11 mouse cellular contexts compared by ENCODE assay signal in genomic region chr12:8497314-8497706, GRCm38 (mm10). TPM values are rescaled to one million over a fixed set of nuclear protein-coding genes. Genes with fewer than 3 reads are reported as not detected.
A peak's percentile ranks its signal among the peaks of the same experiment; 100 is the strongest.
DNase-seq lines count a peak whose midpoint lies in the region; ATAC-seq and TF ChIP-seq lines count a peak whose summit lies in the region.
"Had no signal": no experiment of that assay in that cellular context is flagged by ENCODE, and none has a peak within 500 bp of the region (broad histone marks: within the 10 kb centered on the region; RNA-seq: fewer than 3 reads in every experiment).

No protein-coding gene starts in this region.

- no peaks in the 10 kb centered on the region for H3K27me3 ChIP-seq in limb, embryonic 11.5 days (ENCODE audit: control insufficient read depth, insufficient read depth, low read length)
- no peaks in the 10 kb centered on the region for H3K27me3 ChIP-seq in limb, embryonic 10.5 days (ENCODE audit: low read depth, poor library complexity, severe bottlenecking)
- no peaks in the 10 kb centered on the region for H3K27me3 ChIP-seq in intestine, embryonic 14.5 days (replicated peaks; ENCODE audit: control insufficient read depth, insufficient read depth, low read length)
- H3K27me3 ChIP-seq in myocyte (ENCODE audit: control insufficient read depth, insufficient read depth, insufficient read length) = no peaks in the 10 kb centered on the region
- H3K27me3 ChIP-seq: Patski had no signal

- 0 out of 2 replicates have a peak, but pooled peaks have one; percentile 3 for TF ChIP-seq POLR2A in embryonic fibroblast, embryonic 13.5 days (IDR thresholded peaks at IDR 0.05; ENCODE audit: low read depth, low read length)
- peak; percentile 11 for TF ChIP-seq POLR2A in myocyte (IDR thresholded peaks at IDR 0.05; ENCODE audit: insufficient read length, low read depth)

- WGBS in limb, embryonic 11.5 days = 17% methylated on average over 2 of the region's 2 CpGs
- 15% methylated on average over 2 of the region's 2 CpGs for WGBS in limb, embryonic 10.5 days
- 10% methylated on average over 2 of the region's 2 CpGs for WGBS in intestine, embryonic 14.5 days

- H3K79me2 ChIP-seq in myocyte (ENCODE audit: control insufficient read depth, insufficient read depth) = peaks cover 35% of the 10 kb centered on the region

- no peak overlapping the region for H3K4me3 ChIP-seq in limb, embryonic 11.5 days (ENCODE audit: low read depth, low read length)
- no peak overlapping the region for H3K4me3 ChIP-seq in limb, embryonic 10.5 days
- H3K4me3 ChIP-seq in embryonic fibroblast, embryonic 13.5 days (ENCODE audit: insufficient read depth, low read length) = peak overlapping the region; percentile 49
- peak overlapping the region; percentile 86 for H3K4me3 ChIP-seq in intestine, embryonic 14.5 days (ENCODE audit: low read depth, low read length)
- peak overlapping the region; percentile 100 for H3K4me3 ChIP-seq in myocyte

- no peak for DNase-seq in limb, embryonic 11.5 days (ENCODE audit: low spot score)
- no peak for DNase-seq in limb, embryonic 10.5 days (ENCODE audit: low spot score)
- DNase-seq in intestine, embryonic 14.5 days (ENCODE audit: low spot score) = no peak
- no peak for DNase-seq in spleen, adult 18-20 months
- DNase-seq in natural killer cell, adult 2 months (ENCODE audit: low spot score in 2 of 2) = no peak
- DNase-seq: cerebellum, postnatal 14 days; kidney, adult 11 months had no signal

- no peak overlapping the region for H3K9ac ChIP-seq in limb, embryonic 11.5 days (ENCODE audit: low read length)
- H3K9ac ChIP-seq in intestine, embryonic 14.5 days (ENCODE audit: low read length) = peak overlapping the region; percentile 35

- H3K4me2 ChIP-seq in limb, embryonic 11.5 days (ENCODE audit: low read depth, severe bottlenecking) = 0 out of 2 replicates have a peak overlapping the region, but pooled peaks have one; percentile 13
- peak overlapping the region; percentile 87 for H3K4me2 ChIP-seq in intestine, embryonic 14.5 days (ENCODE audit: low read length)
- peak overlapping the region; percentile 76 for H3K4me2 ChIP-seq in myocyte (ENCODE audit: low read depth)

- no peak for TF ChIP-seq CTCF in embryonic fibroblast, embryonic 13.5 days (IDR thresholded peaks at IDR 0.05; ENCODE audit: borderline replicate concordance, insufficient read depth, low read length)

- no peak overlapping the region for H3ac ChIP-seq in myocyte (ENCODE audit: control insufficient read depth, insufficient read length)

- H3K4me1 ChIP-seq in limb, embryonic 11.5 days (ENCODE audit: control insufficient read depth, insufficient read depth, low read length) = peaks cover 23% of the 10 kb centered on the region
- peaks cover 51% of the 10 kb centered on the region for H3K4me1 ChIP-seq in limb, embryonic 10.5 days
- peaks cover 10% of the 10 kb centered on the region for H3K4me1 ChIP-seq in embryonic fibroblast, embryonic 13.5 days (ENCODE audit: control insufficient read depth, insufficient read depth, low read length)
- peaks cover 44% of the 10 kb centered on the region for H3K4me1 ChIP-seq in intestine, embryonic 14.5 days (replicated peaks; ENCODE audit: control insufficient read depth, insufficient read depth, low read length)

- no peaks in the 10 kb centered on the region for H3K9me3 ChIP-seq in limb, embryonic 11.5 days (ENCODE audit: control insufficient read depth, low read length)
- no peaks in the 10 kb centered on the region for H3K9me3 ChIP-seq in limb, embryonic 10.5 days (replicated peaks)
- H3K9me3 ChIP-seq in intestine, embryonic 14.5 days (ENCODE audit: control insufficient read depth, low read length) = no peaks in the 10 kb centered on the region

- no peak overlapping the region for H3K27ac ChIP-seq in limb, embryonic 11.5 days (replicated peaks; ENCODE audit: low read depth, low read length)
- no peak overlapping the region for H3K27ac ChIP-seq in limb, embryonic 10.5 days
- no peak overlapping the region; the same call in 1 of the 2 replicates for H3K27ac ChIP-seq in embryonic fibroblast, embryonic 13.5 days (ENCODE audit: insufficient read depth, low read length)
- peak overlapping the region; percentile 77; the same call in 1 of the 2 replicates for H3K27ac ChIP-seq in intestine, embryonic 14.5 days (ENCODE audit: low read depth)

- ATAC-seq in limb, embryonic 11.5 days (ENCODE audit: insufficient number of reproducible peaks, low FRiP score, low TSS enrichment, low read depth) = no peak
- ATAC-seq in intestine, embryonic 14.5 days (replicated peaks; ENCODE audit: low FRiP score, low TSS enrichment, low read depth) = no peak
- no peak for ATAC-seq in frontal cortex, adult (ENCODE audit: low TSS enrichment)
- ATAC-seq: Patski had no signal

- no peaks in the 10 kb centered on the region for H3K36me3 ChIP-seq in limb, embryonic 11.5 days (ENCODE audit: control insufficient read depth, insufficient read depth, low read length)
- no peaks in the 10 kb centered on the region for H3K36me3 ChIP-seq in limb, embryonic 10.5 days
- H3K36me3 ChIP-seq in intestine, embryonic 14.5 days (ENCODE audit: control insufficient read depth, insufficient read depth, low read length) = no peaks in the 10 kb centered on the region
- H3K36me3 ChIP-seq in myocyte (ENCODE audit: control insufficient read depth, insufficient read depth) = no peaks in the 10 kb centered on the region

TF ChIP-seq in myocyte, 11 proteins besides CTCF, POLR2A, EP300 and RAD21:
- TF ChIP-seq POLR2AphosphoS2 (IDR thresholded peaks at IDR 0.05; ENCODE audit: insufficient read length, low read depth) (peak; percentile 65), MAX (IDR thresholded peaks at IDR 0.05; ENCODE audit: low read depth) (no peak)

RNA-seq across cellular contexts. Expression of gene Rhob, which starts 2.5 kb away (rescaled TPM):
- 27.6 and 28.7 TPM in 2 replicates for polyA plus RNA-seq in limb, embryonic 11.5 days (2014; fragmentation: Nextera tagmentation; extraction: Ambion mirVana)
- 14.7 and 16.7 TPM in 2 replicates for polyA plus RNA-seq in limb, embryonic 10.5 days (2016; fragmentation: Nextera tagmentation; extraction: Ambion mirVana)
- polyA plus RNA-seq in embryonic fibroblast, embryonic 13.5 days (2011; ENCODE audit: insufficient read length, low read depth, missing spikeins) = 89.8 and 121 TPM in 2 replicates
- 46.5 and 50.5 TPM in 2 replicates for polyA plus RNA-seq in intestine, embryonic 14.5 days (2014; fragmentation: Nextera tagmentation; extraction: Ambion mirVana)
- 415 TPM for polyA plus RNA-seq in myocyte (2012; fragmentation: generic; extraction: Trizol)

Comparison
In these comparisons a context has a peak if more than half of its experiments do, and no peak if none do; other contexts are left out.
1. H3K4me2 ChIP-seq: peak in every context shown above with its lines; median percentile 87 in intestine, embryonic 14.5 days; 76 in myocyte; 13 in limb, embryonic 11.5 days.
2. H3K4me3 ChIP-seq: peak in embryonic fibroblast, embryonic 13.5 days (single experiment), intestine, embryonic 14.5 days (single experiment) and myocyte (single experiment); none in limb, embryonic 11.5 days (single experiment) and limb, embryonic 10.5 days (single experiment).